Mouse (Mus musculus): ENCODE measurements around the gene Ak7. TPM values are rescaled to one million over a fixed set of nuclear protein-coding genes. Genes with fewer than 3 reads are reported as not detected.

Gene Ak7
- total RNA-seq (2017), result 1.3 TPM in 1 of 3 replicates, not detected in the others

GRCm38 (mm10) chr12:105705799-105706487, at the start of gene Ak7:
Gene Ak7 (plus strand): TSS chr12:105705976.
- no peak; the same call in 1 of the 2 replicates for ATAC-seq (replicated peaks; ENCODE audit: insufficient number of reproducible peaks, low FRiP score, low TSS enrichment, poor library complexity, severe bottlenecking)

DNA sequence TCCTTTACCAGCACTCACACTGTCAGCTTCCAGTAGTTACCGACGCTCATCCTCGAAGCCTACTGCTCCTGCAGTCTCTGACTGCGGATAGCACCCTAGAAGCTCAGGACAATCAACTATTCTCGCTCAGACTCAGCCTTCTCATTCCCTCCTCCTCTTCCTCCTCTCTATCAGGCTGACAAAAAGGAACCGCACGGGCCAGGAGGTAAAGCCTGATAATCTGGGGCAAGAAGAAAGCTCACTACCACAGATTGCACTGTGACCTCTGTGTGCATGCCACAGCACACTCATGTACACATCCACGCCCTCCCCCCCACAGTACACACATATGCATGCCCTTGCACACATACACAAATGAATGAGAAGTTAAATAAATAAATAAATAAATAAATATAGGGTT, 29.5 kb upstream of the Ak7 start:
- no peak for ATAC-seq (replicated peaks; ENCODE audit: insufficient number of reproducible peaks, low FRiP score, low TSS enrichment, poor library complexity, severe bottlenecking)

- ATAC-seq (replicated peaks; ENCODE audit: insufficient number of reproducible peaks, low FRiP score, low TSS enrichment, poor library complexity, severe bottlenecking), result no peak
Observed at GRCm38 (mm10) chr12:105678211-105678610, 27.6 kb upstream of the Ak7 start.

- no peak for ATAC-seq (replicated peaks; ENCODE audit: insufficient number of reproducible peaks, low FRiP score, low TSS enrichment, poor library complexity, severe bottlenecking)
Observed at GRCm38 (mm10) chr12:105678762-105679161, 27.0 kb upstream of the Ak7 start.

- peak; percentile 19; the same call in 1 of the 2 replicates for ATAC-seq (replicated peaks; ENCODE audit: insufficient number of reproducible peaks, low FRiP score, low TSS enrichment, poor library complexity, severe bottlenecking)
Observed at GRCm38 (mm10) chr12:105683933-105684901, 21.6 kb upstream of the Ak7 start, which contains the start of gene Gskip. Gene Gskip (plus strand): TSS chr12:105684829.

DNA sequence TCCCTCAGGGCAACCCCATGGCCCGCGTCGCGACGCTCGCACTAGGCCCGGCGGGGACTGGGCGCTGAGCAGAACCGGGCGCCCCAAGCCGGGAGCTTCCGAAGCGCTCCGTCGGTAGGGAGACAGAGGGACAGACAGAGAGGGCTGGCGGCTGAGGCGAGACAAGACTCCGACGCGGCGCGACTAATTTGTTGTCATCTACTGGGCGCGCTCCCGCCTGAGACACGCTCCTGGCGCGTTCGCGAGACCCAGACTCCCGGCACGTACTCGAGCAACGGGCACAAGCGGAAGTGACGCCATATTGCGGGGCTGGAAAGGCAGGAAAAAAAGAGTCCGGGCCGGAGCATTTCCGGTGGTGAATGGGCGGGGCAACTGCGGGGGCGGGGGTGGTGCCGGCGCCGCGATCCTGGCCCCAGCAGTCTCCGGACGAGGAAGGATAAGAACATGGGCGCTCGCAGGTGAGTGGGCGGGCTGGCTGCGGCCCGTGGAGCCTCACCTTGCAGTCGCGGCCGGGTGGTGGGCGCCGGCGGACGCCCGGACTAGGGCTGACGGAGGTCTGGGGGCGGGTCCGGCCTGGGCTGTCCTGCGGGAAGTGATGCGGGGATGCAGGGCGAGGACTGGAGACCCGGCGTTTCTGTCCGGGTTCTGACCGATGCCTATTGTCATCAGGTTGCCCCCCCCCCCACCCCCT, 20.6 kb upstream of the Ak7 start, which contains the start of gene Atg2b:
TSS of gene Atg2b (minus strand) at position 211 of the 691 bp plus-strand sequence.
- ATAC-seq (replicated peaks; ENCODE audit: insufficient number of reproducible peaks, low FRiP score, low TSS enrichment, poor library complexity, severe bottlenecking), result peak; percentile 88

- no peak for ATAC-seq (replicated peaks; ENCODE audit: insufficient number of reproducible peaks, low FRiP score, low TSS enrichment, poor library complexity, severe bottlenecking)
Observed at GRCm38 (mm10) chr12:105686791-105687190, 19.0 kb upstream of the Ak7 start.

- no peak for ATAC-seq (replicated peaks; ENCODE audit: insufficient number of reproducible peaks, low FRiP score, low TSS enrichment, poor library complexity, severe bottlenecking)
Observed at GRCm38 (mm10) chr12:105687416-105687815, 18.4 kb upstream of the Ak7 start.

GRCm38 (mm10) chr12:105688546-105688945, 17.2 kb upstream of the Ak7 start:
- no peak for ATAC-seq (replicated peaks; ENCODE audit: insufficient number of reproducible peaks, low FRiP score, low TSS enrichment, poor library complexity, severe bottlenecking)

DNA sequence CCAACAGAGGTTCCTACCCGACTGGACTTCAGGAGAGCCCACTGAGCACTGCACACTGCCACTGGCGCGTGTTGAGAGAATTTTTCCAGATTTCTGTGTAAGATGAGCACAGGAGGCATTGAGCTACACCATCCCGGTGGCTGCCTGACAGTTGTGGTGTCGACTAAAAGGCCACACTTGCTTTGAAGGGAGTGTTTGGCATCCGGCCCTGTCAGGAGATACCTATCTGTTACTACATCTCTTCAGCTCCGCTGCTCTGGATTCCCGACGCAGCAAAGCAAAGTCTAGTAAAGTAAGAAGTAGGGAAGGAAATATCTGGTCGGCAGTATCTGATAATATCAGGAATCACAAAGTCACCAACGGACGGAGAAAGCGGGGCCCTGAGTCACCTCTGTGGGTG, 16.3 kb upstream of the Ak7 start:
- no peak for ATAC-seq (replicated peaks; ENCODE audit: insufficient number of reproducible peaks, low FRiP score, low TSS enrichment, poor library complexity, severe bottlenecking)

DNA sequence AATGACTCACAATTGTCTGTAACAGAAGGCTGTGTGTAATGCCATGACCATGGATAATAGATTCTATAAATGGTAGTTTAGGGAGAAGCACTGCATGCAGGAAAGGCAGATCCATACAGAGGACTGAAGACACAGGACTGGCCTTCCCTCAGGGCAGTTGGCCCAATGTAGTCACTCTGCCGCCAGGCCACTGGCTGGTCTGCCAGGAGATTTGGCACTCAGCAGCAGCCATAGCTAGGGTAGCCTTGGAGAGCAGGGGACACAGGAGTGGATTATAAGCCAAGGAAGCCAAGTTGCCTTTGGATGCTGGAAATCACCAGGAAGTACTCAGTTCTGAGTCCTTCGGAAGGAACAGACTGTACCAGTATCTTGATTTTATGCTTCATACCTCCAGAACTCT, 11.8 kb upstream of the Ak7 start:
- ATAC-seq (replicated peaks; ENCODE audit: insufficient number of reproducible peaks, low FRiP score, low TSS enrichment, poor library complexity, severe bottlenecking), result no peak

DNA sequence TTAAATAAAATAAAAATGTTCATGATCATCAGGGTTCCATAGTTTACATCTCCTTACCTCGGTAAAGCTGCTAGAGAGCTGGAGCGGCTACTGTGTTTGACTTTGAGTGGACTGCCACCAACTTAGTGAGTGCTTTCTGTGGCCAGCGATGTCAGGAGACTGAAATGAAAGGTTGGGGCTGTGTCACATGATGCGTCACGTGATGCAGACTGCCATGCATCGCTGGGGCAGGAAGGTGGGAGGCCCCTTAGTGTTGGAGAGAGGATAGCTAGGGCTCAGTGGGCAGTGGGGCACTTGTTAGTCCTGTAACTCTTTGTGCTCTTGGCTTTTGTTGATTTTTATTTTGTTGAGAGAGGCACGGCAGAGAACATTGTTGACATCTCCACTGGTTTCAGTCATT, 9.9 kb upstream of the Ak7 start:
- no peak for ATAC-seq (replicated peaks; ENCODE audit: insufficient number of reproducible peaks, low FRiP score, low TSS enrichment, poor library complexity, severe bottlenecking)

DNA sequence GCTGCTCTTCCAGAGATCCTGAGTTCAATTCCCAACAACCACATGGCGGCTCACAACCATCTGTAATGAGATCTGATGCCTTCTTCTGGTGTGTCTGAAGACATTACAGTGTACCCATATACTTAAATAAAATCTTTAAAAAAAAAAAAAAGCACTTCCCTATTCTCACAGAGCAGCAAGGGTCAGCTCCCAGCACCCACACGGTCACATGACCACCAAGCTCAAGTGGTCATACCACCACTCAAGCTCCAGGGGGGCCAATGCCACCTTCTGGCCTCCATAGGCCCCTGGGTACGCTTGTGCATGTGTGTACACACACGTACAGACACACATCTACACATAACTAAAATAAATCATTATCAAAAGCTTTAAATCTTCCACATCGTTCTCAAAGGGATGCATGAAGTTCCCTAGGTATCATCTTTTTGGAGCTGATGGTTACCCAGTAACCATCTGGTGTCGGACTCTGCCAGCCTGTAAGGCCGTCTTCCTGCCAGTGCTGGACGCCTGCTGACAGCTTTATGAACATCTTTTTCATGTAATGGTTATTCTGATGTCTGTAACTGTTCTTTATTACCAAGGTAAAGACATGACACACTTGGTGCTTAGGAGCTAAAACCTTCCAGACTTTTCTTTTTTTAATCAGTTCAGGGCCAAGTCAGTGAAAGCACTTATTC, 8.5 kb upstream of the Ak7 start:
- no peak for ATAC-seq (replicated peaks; ENCODE audit: insufficient number of reproducible peaks, low FRiP score, low TSS enrichment, poor library complexity, severe bottlenecking)

DNA sequence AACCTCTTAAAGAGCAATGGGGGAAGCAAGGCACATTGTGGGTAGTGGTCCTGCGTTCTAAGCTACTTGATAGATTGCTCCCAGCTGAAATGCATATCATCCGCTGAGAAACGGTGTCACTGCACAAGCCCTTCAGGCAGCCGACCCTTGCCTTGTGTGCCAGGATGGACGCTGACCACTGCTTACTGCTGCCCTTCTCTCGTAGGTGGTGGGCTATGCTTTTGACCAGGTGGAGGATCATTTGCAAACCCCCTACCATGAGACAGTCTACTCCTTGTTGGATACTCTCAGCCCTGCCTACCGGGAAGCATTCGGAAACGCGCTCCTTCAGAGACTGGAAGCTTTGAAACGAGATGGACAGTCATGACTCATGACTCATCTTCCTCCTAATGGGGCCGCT, 5.3 kb upstream of the Ak7 start:
- ATAC-seq (replicated peaks; ENCODE audit: insufficient number of reproducible peaks, low FRiP score, low TSS enrichment, poor library complexity, severe bottlenecking), result no peak

DNA sequence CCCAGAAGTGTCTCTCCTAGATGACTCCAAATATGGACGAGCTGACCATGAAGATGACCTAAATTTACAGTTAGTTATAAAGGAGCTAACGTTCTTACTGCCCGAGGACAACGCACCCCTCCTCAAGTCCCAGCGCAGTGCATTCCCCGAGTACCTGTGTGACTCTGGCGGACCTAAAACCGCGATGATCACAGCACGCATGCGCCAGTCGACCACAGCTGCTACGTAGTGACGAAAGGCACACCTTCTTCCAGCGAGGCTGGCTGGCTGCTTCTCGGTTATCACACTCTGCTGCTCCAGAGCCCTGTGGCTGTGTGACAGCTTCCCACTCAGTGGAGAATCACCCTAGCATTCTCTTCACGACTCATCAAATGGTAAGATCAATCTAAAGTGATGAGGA, 12.8 kb downstream of the Ak7 start:
- no peak for ATAC-seq (replicated peaks; ENCODE audit: insufficient number of reproducible peaks, low FRiP score, low TSS enrichment, poor library complexity, severe bottlenecking)

- ATAC-seq (replicated peaks; ENCODE audit: insufficient number of reproducible peaks, low FRiP score, low TSS enrichment, poor library complexity, severe bottlenecking), result no peak
Observed at GRCm38 (mm10) chr12:105720196-105720595, 14.4 kb downstream of the Ak7 start.

DNA sequence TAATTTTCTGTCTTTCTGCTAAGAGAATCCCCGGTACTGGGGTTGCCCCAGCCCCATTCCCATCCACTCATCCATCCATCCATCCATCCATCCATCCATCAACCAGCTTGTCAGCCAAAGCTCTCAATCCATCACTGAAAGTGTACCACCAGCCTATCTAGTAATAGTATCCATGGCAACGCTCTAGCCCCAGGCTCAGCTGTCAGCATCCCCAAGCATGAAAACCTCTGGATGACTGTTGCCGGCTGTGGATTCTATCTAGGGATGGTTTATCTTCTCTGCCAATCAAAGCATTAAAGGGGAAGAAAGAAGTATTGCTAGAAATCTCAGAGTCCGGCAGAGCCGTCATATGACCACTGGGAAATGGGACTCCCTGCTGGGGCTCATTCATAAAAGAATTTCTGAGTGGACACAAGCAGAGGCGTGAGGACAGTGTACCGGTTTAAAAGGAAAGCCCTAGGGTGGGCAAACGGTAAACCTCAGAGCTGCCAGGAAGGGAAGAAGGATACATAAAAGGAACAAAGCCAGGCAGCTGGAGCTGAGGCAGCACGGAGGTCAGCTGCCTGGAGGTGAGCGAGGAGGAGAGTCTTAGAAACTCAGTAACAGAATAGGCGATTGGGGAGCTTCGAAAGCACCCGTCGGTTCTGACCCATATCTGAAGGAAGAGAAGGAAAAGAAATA, 15.8 kb downstream of the Ak7 start:
- ATAC-seq (replicated peaks; ENCODE audit: insufficient number of reproducible peaks, low FRiP score, low TSS enrichment, poor library complexity, severe bottlenecking), result no peak

DNA sequence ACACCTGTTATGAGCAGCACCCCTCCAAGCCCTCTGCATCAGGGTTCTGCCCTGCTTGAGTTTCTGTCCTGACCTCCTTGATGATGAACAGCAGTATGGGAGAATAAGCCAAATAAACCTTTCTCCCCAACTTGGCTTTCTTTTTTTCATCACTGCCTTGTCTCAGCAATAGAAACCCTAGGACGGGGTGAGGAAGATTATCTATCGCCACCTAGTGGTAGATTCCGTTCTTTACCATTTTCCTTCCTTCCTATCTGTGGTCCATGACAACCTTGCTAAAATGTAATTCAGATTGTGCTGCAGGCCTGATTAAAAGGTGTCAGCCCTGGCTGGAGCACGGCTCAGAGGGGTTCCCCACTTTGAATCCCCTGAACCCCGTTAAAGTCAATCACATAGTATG, 16.9 kb downstream of the Ak7 start:
- ATAC-seq (replicated peaks; ENCODE audit: insufficient number of reproducible peaks, low FRiP score, low TSS enrichment, poor library complexity, severe bottlenecking), result peak; percentile 33; the same call in 1 of the 2 replicates

Measured in monocyte, adult 5-6 weeks (primary cell).